Mouse (Mus musculus): Measurements from ENCODE around the gene Gm21860.

- TF ChIP-seq POLR2AphosphoS2 (IDR thresholded peaks at IDR 0.05; ENCODE audit: insufficient read length, low read depth) (no peak), MAX (IDR thresholded peaks at IDR 0.05; ENCODE audit: low read depth) (no peak), E2F4 (IDR thresholded peaks at IDR 0.05; ENCODE audit: insufficient read depth) (no peak), POLR2A (IDR thresholded peaks at IDR 0.05; ENCODE audit: insufficient read length, low read depth) (no peak), USF1 (IDR thresholded peaks at IDR 0.05; ENCODE audit: low read depth) (no peak), CEBPB (IDR thresholded peaks at IDR 0.05; ENCODE audit: insufficient read depth, poor library complexity, severe bottlenecking) (no peak), MYOG (IDR thresholded peaks at IDR 0.05; ENCODE audit: control insufficient read depth in 1 of 3, insufficient read depth in 1 of 3, insufficient read length in 2 of 3, low read depth in 2 of 3) (no peak), TCF12 (IDR thresholded peaks at IDR 0.05; ENCODE audit: insufficient read depth, poor library complexity, severe bottlenecking) (no peak), MYOD1 (IDR thresholded peaks at IDR 0.05; ENCODE audit: control insufficient read depth in 1 of 3, insufficient read length in 2 of 3, low read depth in 2 of 3) (no peak), SRF (IDR thresholded peaks at IDR 0.05; ENCODE audit: control insufficient read depth, insufficient read length, low read depth) (no peak), TCF3 (IDR thresholded peaks at IDR 0.05; ENCODE audit: insufficient read length, low read depth) (no peak)
These were observed 16.3 kb downstream of the Gm21860 start for GRCm38 (mm10) chrY:90738431-90738680.

Data from myocyte (in vitro differentiated cells).